Mouse (Mus musculus) erythroblast, embryonic 14.5 days (primary cell): Measurements from ENCODE around the gene Comp.

Experiments used
- GATA1 ChIP-seq: IDR thresholded peaks from 2 replicates; pipeline ENCODE4 v1.6.1; 2012; ENCODE audit warnings: low read length, inconsistent platforms, mixed read lengths
- TAL1 ChIP-seq: IDR thresholded peaks from 3 replicates; pipeline ENCODE4 v1.6.1; 2012; ENCODE audit warnings: low read length, inconsistent platforms, mixed read lengths

- TF ChIP-seq GATA1: no peak
- TF ChIP-seq TAL1: no peak
Observed at GRCm38 (mm10) chr8:70352000-70352384, 21.4 kb upstream of the Comp start.
